Mouse (Mus musculus) megakaryocyte-erythroid progenitor cell, adult 5-6 weeks (primary cell): Measurements from ENCODE around the gene 4921524J17Rik. TPM values are rescaled to one million over a fixed set of nuclear protein-coding genes. Genes with fewer than 3 reads are reported as not detected.

Experiments
- ATAC-seq: replicated peaks from 2 replicates; pipeline ENCODE4 v1.8.0; 2016; ENCODE audit warnings: mild to moderate bottlenecking, inconsistent platforms; ENCODE audit not compliant: severe bottlenecking, poor library complexity, low FRiP score, low TSS enrichment
- total RNA-seq, 2 experiments: library from RNA; stranded (forward) in 1 of 2; stranded (reverse) in 1 of 2; fragments of 200-1000, 215-1000 nt in 1 of 2; fragments of >200 nt in 1 of 2; fragmentation: Nextera tagmentation in 1 of 2; gene quantifications; 2 replicates each; pipeline ENCODE4 v1.2.3; 2014 to 2017

The 4921524J17Rik gene
- total RNA-seq, 2 experiments from 2014 or later: 25.3 to 114 TPM

DNA sequence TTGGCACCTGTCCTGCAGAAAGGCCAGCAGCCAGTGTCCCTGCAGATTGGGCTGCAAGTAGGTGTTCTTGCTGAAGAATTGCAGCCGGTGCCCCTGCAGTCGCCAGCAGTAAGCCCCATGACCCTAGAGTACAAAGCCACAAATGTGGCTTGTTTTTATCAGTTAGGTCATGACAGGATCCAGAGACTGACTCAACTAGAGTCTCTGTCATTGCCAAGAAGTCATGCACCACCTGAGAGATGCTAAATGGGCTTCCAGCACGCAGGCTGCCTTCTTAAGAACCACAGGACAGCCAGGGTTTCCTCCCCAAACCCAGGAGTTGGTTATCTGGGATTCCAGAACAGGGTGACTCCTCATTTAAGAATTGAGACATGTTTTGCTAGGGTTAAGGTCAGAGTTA lies 37.6 kb downstream of the 4921524J17Rik start:
- peak; percentile 19 for ATAC-seq

- no peak for ATAC-seq
These were observed 39.4 kb downstream of the 4921524J17Rik start for GRCm38 (mm10) chr8:85393199-85393598.

DNA sequence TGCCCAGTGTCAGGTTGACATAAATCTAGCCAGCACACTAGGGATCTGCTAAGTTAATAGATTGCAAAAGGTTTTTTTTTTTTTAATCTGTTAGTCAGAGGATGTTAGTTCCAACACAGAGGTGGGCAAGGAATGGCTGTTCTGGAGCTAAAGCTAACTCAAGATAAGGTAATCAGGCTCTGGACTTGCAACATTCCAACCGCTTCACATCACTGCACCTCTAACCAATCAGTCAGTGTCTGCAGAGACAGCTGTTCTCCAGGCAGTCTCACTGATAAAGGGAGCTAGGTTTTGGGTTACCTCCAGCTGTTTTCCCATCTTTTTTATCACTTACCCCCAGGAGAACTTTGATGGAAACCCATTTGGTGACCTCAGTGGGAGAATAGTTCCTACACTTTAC lies 41.2 kb downstream of the 4921524J17Rik start:
- peak; percentile 59; the same call in 1 of the 2 replicates for ATAC-seq

DNA sequence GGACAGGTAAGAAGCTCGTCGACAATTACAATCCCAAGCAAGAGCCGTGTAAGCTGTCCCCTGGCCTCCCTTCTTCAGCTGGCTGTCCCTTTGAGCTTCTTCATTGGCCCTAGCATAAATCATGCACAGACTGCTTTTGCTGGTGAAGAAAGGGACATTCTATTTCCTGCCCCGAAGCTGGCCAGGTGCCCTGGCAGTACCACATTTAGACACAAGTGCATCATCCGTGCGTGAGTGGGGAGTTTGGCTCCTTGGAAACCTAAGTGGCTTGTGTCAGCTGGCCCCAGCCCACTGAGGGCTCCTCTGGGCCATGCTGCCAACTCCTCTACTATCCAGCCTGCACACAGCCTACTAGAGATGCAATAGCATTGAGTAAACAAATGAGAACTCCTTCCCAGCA lies 46.4 kb downstream of the 4921524J17Rik start, which contains the start of gene Mylk3:
TSS of gene Mylk3 (minus strand) at position 141 of the 400 bp plus-strand sequence.
- ATAC-seq: no peak

DNA sequence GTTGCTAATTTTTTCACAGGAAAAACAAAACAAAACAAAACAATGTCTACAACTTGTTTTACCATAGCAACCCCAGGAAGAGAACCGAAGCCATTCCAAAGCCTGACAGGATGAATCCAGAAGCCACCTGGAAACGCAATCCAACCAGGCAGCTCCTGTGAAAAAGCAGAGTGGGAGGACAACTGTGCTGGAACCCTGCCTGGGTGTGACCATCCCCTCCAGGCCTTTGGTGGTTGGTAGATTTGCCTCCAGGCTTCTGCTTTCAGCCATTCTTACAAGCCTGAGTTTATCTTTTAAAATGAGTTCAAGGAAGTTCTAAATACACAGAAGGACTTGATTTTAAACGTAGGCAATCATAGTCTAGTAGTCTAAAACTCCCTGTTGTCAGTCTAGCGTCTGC lies 50.7 kb downstream of the 4921524J17Rik start:
- no peak for ATAC-seq

DNA sequence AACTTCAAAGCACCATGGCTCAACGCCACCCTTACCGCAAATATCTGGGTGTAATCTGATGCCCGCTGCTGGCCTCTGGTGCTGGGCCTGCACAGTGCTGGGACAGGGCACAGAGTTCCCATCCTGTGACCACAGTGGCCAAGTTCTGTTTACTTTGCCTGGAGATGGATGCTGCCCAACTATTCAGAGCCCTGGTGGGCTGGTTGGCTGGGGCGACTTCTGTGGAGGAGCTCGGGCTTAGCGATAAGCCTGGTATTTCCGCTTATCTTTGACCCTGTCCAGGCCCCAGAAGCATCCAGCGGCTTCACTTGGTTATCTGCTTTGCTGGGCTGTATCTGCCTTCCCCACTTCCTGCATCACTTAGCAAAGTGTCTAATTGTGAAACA lies 51.8 kb downstream of the 4921524J17Rik start:
- ATAC-seq: peak; percentile 83

DNA sequence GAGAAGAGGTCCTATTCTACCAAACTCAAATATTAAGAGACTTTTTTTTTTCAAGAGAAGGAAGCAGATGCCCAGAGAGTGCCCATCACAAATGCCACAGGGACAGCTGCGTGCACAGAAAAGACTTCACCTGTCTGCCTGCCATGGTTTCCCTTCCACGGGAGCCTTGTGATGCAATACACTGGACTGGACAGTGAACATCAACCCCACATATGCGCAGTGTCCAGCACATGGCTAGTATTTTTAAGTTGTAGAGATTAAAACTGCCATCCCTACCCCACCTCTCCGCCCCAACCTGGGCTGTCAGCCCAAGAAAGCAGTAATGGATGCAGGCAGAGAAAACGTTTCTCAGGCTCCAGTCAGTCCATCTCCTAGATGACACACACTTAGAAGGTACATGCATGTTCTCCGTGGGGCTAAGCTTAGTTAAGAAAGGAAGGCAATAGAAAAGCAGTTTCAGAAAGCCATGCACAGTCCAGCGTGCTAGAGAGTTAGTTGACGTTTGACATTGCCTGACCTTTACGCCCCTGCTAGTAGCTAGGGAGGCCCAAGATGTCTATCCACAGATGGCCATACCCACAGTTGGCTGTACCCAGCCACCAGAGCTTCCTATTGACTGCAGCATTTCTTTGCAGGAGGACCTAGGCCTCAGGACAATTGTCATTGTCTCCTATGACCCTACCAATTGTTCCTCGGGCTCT lies 52.4 kb downstream of the 4921524J17Rik start:
- peak; percentile 4 for ATAC-seq

DNA sequence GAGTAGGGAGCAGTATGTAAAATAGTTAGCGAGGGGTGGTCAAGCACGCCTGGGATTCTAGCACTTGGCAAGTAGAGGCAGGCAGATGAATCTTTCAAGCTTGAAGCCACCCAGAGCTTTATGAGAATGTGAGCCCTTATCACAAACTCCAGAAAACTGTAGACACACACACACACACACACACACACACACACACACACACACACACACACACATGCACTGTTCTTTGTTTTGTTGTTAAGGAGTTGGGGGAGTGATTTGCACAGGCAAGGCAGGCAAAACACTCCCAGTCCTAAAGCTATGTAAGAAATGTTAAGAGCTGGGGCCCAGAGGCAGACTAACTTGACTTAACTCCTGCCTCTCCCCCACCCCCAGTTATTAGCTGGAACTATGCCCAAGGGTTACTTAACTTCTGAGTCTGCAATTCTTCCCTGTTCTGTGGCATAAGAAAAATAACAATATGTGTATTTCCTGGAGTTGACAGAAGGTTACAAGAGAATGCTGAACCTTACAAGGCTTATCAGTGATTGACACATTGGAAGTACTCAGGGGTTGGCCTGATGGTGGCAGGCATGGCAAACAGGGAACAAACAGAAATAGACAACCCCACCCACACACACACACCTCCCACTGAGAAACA lies 53.4 kb downstream of the 4921524J17Rik start:
- ATAC-seq: peak; percentile 79

GRCm38 (mm10) chr8:85376516-85376915 lies 56.1 kb downstream of the 4921524J17Rik start:
- no peak for ATAC-seq

- no peak for ATAC-seq
These were observed 58.3 kb downstream of the 4921524J17Rik start for GRCm38 (mm10) chr8:85374286-85374685.

DNA sequence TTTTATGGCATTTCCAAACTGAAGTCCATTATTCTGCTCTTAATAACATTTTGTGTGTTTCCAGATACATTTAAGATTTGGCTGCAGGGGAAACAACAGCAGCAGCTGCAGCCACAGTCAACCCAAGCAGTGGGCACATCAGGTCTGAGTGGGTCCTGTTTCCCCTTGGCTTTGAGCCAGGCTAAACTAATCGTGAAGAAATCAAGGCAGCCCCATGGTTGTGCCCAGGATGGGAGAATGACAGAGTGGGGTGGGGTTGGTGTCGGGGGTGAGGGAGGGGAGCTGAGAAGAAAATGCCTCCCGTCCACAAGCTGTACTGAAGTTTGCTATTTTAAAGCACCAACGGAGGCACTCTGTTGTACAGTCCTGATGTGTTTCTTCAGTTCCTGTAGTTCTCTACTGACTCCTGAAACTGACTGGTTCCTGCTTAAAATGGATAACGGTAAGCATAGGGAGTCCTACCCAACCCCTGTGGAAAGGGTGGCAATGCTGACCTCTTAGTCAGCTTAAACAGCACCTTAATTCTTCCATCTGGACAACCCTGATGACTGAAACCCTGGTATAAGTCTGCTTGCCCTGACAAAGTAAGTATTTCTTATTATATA lies 59.1 kb downstream of the 4921524J17Rik start:
- no peak for ATAC-seq

DNA sequence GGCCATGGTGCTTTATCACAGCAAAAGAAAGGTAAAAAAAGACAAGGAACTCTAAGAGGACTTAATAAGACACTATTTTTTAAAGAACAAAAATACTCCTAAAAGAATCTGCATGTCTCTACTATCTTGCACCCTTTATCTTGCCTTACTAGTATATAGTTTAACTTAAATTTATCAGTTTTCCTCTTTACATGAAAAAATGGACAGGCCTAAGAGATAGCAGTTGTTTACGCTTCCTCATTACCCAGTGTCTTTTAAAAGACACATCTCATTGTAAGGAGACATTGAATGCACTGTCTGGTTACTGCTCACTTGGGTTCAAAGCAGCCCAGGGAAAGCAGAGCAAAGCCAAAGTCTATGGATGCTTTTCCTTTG lies 60.2 kb downstream of the 4921524J17Rik start:
- no peak for ATAC-seq

DNA sequence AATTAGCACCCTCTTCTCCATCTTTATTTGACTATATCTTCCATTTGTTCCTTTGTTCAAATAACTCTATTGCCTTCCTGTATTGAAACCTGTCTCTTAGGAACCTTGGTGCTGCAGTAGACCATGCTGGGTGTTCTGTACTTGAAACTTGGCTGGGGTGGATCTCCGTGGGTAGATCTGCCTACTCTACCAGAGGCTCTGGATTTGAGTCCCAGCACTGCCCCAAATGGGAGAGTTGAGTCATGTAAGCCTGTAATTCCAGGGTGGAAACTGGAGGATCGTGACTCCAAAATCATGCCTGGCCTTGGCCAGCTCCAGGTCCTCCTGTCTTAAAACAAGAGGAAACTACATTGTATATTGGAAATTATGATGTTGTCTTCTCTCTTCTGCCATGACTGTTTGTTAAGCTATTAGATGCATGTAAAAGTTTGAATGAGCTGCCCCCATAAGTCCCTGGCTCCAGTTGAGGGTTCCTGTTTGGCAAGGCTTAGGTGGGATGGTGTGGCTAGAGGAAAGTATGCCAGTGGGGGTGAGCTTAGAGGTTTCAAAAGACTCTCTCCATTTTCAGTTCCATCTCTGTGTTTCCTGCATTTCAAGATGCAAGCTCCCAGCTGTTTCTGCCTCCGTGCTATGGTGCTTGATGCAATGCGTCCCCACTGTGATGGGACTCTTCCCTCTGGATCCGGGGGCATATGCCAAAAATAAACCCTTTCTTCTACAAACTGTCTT lies 60.7 kb downstream of the 4921524J17Rik start:
- ATAC-seq: no peak

DNA sequence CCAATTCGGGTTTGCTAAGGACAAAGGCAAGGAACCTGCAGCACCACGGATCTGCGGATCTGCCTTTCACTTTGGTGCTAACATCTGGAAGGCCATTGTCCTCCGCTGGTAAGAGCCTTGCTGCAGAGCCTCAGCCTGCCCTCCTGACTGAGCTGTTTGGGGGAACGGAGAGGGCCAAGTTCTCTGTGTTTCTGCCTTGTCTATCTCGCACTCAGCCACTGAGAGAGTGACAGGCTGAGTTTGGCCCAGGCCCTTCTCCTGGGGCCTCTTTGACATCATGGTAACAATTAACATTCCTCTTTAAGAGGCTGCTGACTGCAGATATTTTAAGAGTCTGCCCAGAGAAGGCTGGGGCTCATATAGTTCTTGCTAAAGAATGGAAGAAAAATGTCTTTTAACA lies 67.5 kb downstream of the 4921524J17Rik start:
- ATAC-seq: no peak

DNA sequence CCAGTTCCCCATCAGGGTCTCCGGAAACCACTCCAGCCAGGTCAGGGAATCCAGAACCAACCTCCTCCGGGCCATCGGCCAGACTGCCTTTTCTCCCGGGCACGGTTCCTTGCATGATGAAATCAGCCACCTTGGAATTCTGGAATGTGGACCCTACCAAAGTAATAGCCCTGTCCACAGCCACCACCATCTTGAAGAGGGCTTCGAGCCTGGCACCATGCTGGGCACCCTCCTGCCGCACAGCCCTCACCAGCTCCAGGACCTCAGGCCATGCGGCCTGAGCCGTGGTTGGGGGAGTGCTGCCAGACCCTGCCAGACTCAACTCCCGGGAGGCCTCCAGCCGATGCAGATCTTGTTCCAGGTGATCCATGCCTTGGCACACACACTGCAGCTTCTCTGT lies 68.0 kb downstream of the 4921524J17Rik start:
- no peak for ATAC-seq

DNA sequence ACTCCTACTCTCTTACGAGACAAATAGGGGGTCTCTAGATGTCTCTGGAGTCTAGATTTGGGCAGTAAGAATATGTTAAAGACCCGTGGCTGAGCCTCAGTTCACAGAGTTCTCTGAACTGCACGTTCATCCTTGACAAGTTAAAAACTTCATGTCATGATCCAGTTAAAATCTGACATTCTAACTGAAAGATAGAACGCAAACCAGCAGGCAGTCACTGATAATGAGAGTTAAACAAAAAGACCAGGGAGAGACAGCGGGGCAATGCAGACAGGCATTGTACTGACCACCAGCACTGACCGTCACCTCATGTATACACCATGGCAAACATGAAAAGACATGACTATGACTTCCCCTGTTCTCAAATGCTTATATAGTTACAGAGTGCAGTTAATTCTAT lies 69.2 kb downstream of the 4921524J17Rik start:
- ATAC-seq: peak; percentile 26; the same call in 1 of the 2 replicates

DNA sequence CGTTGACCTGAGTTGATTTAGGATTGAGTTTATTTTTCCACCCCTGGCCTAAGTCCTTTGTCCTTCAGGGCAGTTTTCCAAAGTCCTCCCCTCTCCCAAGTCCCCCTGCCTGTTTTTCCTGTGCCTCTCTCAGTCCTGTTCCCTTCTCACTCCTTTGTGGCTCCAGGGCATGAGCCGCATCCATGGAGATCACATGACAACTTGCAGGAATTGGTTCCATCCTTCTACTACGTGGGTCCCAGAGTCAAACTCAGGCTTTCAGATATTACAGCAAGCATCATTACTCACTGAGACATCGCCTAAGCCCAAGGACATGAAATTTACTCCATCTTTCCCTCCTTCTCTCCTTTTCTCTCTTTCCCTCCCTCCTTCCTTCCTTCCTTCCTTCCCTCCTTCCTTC lies 70.4 kb downstream of the 4921524J17Rik start:
- ATAC-seq: no peak
